Mouse (Mus musculus) ES-E14 (cell line): ENCODE results near the gene Adad2.

Experiments used
- HCFC1 ChIP-seq: IDR thresholded peaks from 2 replicates; pipeline ENCODE4 v1.6.1; 2012; ENCODE audit warnings: low read length, inconsistent platforms, borderline replicate concordance; ENCODE audit not compliant: insufficient read depth
- MAFK ChIP-seq: IDR thresholded peaks from 2 replicates; pipeline ENCODE4 v1.6.1; 2014; ENCODE audit warnings: mild to moderate bottlenecking, low read depth, low read length, inconsistent platforms; ENCODE audit not compliant: insufficient read depth

DNA sequence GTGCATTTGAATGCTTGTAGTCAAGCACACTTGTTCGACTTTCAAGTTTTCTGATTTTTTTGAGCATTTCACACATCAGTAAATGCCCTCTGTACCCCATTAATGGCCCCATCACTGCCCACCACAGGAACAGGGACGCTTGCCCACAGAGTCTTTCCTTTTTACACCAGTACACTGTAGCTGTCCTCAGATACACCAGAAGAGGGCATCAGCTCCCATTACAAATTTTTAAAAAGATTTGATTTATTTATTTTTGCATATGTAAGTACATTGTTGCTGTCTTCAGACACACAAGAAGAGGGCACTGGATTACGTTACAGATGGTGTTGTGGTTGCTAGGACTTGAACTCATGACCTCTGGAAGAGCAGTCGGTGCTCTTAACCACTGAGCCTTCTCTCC, 24.2 kb upstream of the Adad2 start:
- no peak for TF ChIP-seq HCFC1
- no peak for TF ChIP-seq MAFK
